Mouse (Mus musculus) gonadal fat pad, adult 2 months (tissue): ENCODE data around the gene Babam2. TPM values are rescaled to one million over a fixed set of nuclear protein-coding genes. Genes with fewer than 3 reads are reported as not detected.

Source experiments
- DNase-seq: peaks from one replicate; pipeline ENCODE4 v3.0.0-alpha.2; 2012; ENCODE audit warnings: low read depth
- polyA plus RNA-seq: library from polyadenylated mRNA; depleted of rRNA; stranded (reverse); fragments of >200 nt; gene quantifications from 2 replicates; pipeline ENCODE4 v1.2.3, GENCODE M21; 2012

Gene Babam2
- polyA plus RNA-seq, 1 experiment: 49.9 TPM

- DNase-seq: no peak
Observed at GRCm38 (mm10) chr5:32039511-32039910, 342.0 kb downstream of the Babam2 start.

DNA sequence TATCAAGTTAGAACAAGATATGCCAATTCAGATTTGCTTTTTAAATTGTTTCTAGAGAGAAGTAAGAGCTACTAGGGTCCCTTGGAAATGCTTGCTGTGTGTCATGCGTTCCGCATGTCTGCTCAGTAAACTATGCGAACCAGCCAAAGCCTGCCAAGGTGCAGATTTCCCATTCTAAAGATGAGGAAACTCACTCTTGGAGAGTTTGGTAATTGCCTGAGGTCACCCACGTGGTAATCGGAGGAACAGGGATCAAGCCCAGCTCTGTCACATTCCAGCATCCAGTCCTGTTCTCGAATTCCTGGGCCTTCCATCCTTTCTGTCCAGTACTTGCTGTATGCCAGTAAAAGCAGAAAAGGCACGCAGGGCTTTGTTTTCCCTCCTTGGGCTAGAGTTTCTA is 345.7 kb downstream of the Babam2 start:
- peak; percentile 68 for DNase-seq

DNA sequence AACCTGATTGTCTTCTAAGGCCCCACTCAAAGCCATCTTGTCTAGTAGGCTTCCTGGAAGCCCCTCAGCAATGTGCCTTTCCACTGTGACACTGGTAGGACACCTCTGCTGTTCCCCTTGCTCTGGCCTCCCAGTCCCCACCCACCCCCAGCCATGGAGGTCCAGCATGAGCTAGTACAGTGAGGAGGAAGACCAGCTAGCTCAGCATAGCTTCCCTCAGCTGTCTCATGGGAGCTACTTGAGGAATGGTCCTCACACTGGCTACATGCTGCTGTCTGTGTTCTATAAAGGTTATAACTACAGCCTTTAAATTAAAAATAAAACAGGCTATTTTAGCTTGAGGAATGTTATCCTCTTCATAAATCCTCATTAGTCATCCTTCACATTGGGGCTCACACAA is 346.5 kb downstream of the Babam2 start:
- DNase-seq: no peak

GRCm38 (mm10) chr5:32051899-32052298 is 354.4 kb downstream of the Babam2 start:
- DNase-seq: no peak

- no peak for DNase-seq
Observed at GRCm38 (mm10) chr5:32052467-32052866, 355.0 kb downstream of the Babam2 start.

DNA sequence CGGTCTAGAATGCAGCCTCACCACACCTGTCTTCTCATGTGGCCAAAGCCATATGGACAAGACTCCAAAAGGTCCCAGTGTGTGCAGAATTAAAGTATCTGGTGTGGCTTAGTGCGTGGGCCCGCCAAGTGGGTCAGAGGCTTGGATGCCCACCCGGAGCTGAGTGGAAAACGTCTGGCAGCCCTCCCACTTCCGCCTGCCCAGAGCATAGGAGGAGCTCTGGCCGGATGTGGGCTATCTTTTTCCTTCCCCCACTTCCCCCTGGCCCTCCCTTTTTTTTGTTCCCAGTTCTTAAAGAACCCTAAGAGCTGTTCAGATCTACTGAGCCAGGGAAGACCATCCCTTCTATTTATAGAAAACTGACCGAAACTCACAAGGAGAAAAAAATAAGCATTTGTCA is 356.0 kb downstream of the Babam2 start:
- DNase-seq: no peak

- DNase-seq: no peak
Observed at GRCm38 (mm10) chr5:32055676-32056075, 358.2 kb downstream of the Babam2 start.

DNA sequence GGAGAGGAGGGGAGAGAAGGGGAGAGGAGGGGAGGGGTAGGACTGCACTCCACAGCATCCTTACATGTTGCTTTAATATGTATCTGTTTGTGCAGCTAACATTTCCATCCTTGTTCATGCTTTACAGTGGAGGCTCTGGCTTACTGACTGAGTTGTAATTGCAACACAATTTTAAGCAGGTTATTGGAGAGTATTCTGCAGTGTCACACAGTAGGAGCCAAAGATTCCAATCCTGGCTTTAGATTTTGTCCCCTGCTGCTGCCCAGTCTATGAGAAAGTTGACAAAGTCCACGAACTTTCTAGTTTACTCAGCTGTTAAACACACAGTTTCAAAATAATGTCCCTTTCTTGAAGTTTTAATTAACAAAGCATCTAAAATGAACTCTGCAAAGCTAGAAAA is 358.6 kb downstream of the Babam2 start:
- DNase-seq: no peak

- DNase-seq: no peak
Observed at GRCm38 (mm10) chr5:32058481-32059253, 361.2 kb downstream of the Babam2 start.

GRCm38 (mm10) chr5:32059254-32059796 is 361.8 kb downstream of the Babam2 start:
- no peak for DNase-seq

DNA sequence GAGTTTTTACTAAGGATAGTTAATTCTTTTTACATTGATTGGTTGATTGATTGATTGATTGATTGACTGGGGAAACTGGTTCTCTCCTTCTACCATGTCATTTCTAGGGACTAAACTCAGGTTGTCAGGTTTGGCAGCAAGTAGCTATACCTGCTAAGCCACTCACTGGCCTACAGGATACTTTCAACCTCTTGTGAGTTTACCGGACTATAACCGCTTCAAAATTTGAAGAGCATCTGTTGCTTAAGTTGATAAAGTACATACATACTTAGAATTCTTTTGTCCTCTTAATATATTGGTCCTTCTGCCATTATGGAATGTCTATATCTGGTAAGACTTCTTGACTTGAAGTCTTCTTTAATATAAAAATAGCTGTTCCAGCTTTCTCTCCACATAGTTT is 363.0 kb downstream of the Babam2 start:
- no peak for DNase-seq

DNA sequence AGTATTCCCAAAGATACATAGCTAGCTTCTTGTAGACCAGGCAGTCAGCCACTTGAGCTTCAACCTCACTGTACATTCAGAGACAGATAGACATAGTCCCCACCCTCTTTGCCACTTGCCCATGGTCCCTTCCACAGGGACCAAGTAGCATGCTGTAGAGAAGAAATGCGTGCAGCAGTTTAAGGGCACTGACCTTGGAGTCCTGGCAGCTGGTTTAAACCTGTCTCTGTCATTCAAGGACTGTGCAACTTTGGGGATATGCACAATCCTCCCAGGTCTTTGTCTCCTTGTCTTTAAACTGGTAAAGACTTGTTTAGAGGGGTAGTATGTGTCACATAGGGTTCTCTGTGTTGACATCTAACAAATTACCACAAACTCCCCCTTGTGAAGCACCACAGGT is 364.4 kb downstream of the Babam2 start:
- no peak for DNase-seq

DNA sequence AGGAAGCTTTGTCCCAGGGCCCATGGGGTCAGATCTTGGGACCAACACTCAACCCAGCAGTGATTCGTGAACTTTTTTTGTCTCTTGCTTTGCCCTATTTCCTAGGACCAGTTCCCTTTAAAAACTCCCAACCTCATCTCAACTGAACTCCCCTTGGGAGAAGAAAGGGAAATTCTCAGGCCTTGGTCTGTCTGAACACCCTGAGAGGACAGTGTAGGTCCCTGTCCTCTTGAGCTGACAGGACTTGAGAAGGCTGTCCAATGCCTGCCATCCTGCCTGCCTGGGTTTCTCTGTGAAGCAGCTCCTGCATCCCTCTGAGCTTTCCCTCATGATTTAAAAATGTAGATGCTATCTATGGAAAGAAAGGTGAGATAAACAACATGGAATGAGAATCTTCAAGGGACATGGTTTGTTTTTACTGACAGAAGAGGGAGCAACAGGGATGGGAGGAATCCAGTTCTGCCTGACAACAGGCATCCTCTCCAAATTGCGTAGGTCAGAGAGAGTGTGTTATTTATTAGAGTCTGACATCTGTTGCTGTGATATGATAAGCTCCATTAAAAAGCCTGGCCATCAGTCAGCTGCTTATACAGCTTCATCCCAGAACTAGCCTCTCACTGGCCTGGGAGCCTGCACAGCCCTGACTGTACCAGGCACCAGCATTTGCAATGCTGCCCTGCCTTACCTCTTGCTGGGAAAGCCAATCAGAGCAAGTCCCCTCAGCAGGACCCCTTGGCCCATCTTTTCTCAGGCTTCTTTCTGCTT is 367.0 kb downstream of the Babam2 start:
- no peak for DNase-seq

GRCm38 (mm10) chr5:32066015-32066734 is 368.7 kb downstream of the Babam2 start:
- DNase-seq: no peak

DNA sequence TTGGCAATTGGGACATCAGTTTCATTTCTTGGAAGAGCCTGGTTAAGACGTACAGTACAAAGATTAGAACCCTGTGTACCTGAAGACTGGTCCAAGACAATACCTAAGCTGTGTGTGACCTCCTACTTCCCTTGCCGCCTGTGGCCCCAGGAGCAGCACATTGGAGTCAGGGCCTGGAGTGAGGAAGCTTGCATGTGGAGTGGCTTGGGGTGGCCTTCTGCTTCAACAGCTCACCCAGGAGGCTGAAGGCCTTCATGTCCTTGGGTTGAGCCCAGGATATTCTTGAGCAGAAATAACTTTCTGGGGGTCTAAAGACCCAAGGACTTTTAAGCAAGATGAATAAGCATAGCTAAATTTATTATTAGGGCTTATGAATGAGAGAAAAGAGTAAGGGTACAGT is 369.4 kb downstream of the Babam2 start:
- DNase-seq: no peak

- no peak for DNase-seq
Observed at GRCm38 (mm10) chr5:32068616-32069015, 371.1 kb downstream of the Babam2 start.

DNA sequence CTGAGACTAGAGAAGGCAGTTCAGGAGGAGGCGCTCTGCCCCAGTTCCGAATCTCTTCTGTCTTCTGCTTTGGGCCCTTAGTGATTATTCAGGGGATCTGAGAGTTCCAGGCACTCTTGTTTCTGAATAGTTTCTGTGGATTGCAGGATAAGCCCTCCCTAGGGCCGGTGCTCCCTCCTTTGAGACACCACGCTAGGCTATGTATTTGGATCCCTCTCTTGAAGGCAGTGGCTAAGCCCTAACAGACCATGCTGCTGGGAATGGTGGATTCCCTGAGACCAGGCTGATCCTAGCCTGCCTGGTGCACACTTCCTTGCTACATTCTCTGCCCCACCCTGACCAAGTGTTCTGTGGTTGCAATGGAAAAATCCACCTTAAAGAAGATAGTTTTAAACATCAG is 371.6 kb downstream of the Babam2 start:
- no peak for DNase-seq

DNA sequence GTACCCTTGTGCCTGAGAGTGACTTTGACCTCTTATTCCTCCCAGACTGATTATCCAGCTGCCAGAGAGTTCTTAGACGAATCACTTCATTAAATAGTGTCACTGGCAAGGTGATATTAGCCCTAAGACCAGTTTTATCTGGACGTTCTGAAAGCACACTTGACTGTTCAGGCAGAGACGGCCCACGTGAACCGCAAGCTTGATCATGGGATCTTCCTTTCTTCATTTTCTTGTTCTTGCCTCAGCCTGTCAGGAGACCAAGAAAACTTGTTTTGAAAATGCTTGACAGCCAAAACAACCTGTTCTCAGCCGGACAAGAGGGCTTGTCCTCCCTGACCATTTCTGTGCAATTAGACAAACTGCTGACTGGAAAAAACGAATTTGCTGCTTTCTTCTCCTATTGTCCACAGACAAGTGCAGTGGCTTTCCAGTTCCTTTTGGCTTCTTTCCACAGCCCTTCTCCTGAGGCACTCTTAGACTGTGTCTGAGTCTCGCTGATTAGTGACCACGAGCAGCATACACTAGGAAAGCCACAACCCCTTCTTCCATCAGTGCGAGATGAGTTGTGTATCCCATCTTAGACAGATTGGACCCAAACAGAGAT is 372.2 kb downstream of the Babam2 start:
- DNase-seq: peak; percentile 47

DNA sequence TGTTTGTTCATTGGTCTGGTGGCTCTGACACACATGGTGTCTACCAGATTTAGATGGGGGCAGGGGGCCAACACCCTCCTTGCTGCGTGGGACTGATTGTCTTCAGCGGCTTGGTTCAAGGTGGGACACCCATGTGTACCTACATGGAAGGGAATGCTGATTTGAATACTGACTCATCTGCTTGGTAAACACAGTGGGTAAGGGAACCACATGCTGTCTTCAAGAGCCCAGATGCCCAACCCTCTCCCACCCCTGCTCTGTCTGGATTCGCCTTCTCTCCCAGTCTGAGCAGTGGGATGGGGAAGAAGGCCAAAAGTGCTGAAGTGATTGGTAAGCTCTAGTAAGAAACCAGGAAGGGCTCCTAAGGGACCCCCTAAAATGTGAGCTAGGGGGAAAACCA is 373.3 kb downstream of the Babam2 start:
- no peak for DNase-seq

GRCm38 (mm10) chr5:32071314-32071713 is 373.8 kb downstream of the Babam2 start:
- no peak for DNase-seq

GRCm38 (mm10) chr5:32071824-32072223 is 374.3 kb downstream of the Babam2 start:
- no peak for DNase-seq

DNA sequence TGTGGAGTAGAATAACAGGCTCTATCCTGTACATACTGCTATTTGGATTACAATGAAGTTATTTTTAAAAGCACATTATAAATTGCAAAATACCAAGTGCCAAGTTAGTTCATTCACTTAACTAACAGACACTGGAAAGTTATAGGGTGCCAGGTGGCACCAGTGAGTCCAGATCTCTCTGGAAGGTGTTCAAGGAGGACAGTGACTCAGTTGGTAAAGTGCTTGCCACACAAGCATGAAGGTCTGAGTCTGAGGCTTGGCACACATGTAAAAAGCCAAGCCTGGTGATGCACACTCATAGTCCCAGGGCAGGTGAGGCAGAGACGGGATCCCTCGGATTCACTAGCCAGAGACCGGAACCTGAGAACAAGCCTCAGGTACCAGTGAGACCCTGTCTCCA is 375.4 kb downstream of the Babam2 start:
- peak; percentile 56 for DNase-seq
